Mouse (Mus musculus) granulocyte monocyte progenitor cell, adult 5-6 weeks (primary cell): ENCODE data around the gene Mchr1. TPM values are rescaled to one million over a fixed set of nuclear protein-coding genes. Genes with fewer than 3 reads are reported as not detected.

ENCODE experiments used
- ATAC-seq: replicated peaks from 2 replicates; pipeline ENCODE4 v1.8.0; 2016; ENCODE audit warnings: mild to moderate bottlenecking, moderate TSS enrichment, inconsistent platforms; ENCODE audit not compliant: poor library complexity, severe bottlenecking
- total RNA-seq, 2 experiments: library from RNA; stranded (forward) in 1 of 2; stranded (reverse) in 1 of 2; fragments of 200-712, 200-1000 nt in 1 of 2; fragments of >200 nt in 1 of 2; fragmentation: Nextera tagmentation in 1 of 2; gene quantifications; 2 replicates each; pipeline ENCODE4 v1.2.3; 2014 to 2017

The Mchr1 gene
- total RNA-seq, 2 experiments from 2014 or later: not detected

DNA sequence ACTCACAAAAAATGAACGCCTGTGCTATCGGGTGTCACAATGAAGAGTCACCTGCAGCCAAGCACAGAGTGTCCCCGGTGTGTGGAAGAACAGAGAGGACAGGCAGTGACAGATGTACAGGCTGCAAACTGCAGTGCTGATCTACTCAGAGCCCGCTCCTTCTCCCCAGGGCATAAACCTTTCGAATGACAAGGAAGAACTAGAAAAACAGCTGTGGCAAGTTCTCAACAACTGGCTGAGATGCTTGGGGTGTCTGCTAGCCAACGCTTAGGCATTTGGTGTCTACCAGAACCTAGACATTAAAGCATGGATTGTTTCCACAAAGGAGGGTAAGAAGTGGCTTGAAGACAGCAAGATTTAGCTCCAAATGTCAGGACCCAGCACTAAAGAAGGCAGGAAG lies 9.6 kb upstream of the Mchr1 start:
- ATAC-seq: no peak

GRCm38 (mm10) chr15:81226796-81227195 lies 8.5 kb upstream of the Mchr1 start:
- no peak for ATAC-seq

GRCm38 (mm10) chr15:81227275-81227674 lies 8.0 kb upstream of the Mchr1 start:
- no peak for ATAC-seq

DNA sequence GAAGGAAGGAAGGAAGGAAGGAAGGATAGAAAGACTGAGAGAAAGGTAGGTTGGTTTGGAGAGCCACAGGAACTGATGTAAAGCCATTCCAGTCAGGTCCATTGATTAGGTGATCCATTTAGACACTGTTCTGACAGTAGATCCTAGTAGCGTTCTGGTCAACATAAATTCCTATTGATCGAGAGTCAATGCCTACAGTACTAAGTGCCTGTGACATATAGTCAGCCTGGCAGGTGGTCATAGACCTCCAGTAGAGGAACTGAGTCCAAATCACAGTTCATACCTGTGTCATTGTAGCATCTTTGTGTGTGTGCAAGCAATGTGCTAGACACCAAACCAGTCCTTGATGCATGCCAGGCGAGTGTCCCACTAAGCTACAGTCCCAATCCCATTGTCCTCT lies 7.0 kb upstream of the Mchr1 start:
- no peak for ATAC-seq

DNA sequence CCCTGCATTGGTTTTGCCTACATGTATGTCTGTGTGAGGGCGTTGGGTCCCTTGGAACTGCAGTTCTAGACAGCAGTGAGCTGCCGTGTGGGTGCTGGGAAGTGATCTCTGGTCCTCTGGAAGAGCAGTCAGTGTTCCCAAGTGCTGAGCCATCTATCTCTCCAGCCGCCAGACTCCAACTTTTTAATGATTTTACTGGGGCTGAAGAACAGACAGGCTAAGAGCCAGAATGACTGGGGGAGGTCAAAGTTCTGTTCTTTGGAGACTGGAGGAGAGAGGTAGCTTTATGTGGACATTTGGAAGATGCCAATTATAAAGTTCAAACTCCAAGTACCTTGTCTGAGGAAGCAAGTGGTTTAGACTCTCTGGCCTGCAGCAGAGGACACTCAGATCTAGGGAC lies 5.5 kb upstream of the Mchr1 start:
- ATAC-seq: no peak

GRCm38 (mm10) chr15:81231325-81231724 lies 4.0 kb upstream of the Mchr1 start:
- no peak for ATAC-seq

GRCm38 (mm10) chr15:81236062-81236461 lies 763 bp downstream of the Mchr1 start:
- ATAC-seq: no peak

GRCm38 (mm10) chr15:81237471-81237870 lies 2.2 kb downstream of the Mchr1 start:
- no peak for ATAC-seq

DNA sequence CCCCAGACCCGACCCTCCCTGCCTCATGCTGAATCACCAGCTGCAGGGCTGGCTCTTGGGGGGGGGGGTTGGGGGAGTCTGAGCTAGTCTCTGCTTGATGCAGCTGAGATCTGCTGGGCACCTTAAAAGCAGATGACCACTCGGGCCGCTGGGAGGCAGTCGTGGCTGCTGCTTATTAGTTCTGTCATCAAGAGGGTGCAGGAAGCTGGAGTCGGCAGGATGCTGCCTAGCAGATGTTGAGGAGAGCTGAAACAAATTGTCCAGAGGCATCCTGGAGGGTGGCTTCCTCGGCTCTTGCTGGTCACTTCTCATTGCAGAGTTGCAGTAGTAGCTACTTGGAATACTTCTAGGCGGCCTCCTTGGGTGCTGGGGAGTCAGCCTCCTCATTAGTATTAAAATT lies 4.0 kb downstream of the Mchr1 start:
- no peak for ATAC-seq

DNA sequence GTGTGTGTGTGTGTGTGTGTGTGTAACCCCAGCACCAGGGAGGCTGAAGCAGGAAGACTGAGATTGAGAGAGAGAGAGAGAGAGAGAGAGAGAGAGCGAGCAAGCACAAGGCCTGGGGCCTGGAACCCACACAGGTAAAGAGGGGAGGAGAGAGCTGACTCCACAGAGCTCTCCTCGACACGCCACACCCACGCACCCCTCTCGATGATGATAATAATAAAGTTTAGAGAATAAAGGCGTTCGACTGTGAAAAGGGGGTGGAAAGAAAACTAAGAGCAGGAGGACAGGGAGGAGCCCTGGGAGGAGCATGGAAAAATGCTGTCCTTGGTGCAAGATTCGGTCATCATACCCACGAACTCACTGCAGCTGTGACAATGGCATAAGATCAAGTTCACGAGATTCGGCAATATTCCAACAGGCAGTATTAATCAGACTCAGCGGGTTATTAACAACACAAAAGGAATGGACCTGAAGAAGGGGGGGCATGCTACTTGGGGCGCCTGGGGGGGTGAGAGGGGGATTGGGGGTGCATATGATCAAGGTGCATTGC lies 4.6 kb downstream of the Mchr1 start:
- ATAC-seq: no peak

- ATAC-seq: no peak
Observed at GRCm38 (mm10) chr15:81246890-81247289, 11.6 kb downstream of the Mchr1 start.

DNA sequence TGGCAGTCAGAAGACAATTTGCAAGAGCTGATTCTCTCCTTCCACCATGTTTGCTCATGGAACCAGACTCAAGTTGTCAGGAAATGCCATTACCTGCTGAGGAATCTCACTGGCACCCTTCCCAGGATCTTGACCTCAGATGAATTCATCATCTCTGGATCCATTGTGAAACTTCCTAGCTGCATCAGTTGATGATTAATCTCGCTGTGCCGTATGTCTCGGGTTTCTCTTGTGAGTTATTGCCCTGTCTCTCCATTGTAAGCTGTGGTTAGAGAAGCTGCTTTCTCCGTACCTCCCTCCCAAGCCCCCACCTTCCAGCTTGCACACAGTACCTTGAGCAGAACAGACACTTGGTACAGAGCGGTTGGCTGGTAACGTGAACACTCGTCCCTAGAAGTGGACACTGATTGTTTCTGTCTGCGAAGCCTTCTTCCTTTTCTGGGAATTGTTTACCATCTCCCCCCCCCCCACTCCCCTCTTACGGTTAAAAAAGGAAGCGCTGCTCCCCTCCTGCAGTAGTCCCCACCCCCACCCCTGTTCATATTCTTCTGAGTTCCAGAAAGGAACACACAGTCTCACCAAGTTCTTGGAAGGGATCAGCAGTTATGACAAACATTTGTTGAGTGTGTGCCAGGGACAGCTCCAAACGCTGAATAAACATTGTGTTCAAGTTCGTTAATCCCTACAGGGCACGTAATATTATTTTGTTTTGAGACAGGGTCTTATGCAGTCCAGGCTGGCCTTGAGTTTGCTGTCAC lies 12.5 kb downstream of the Mchr1 start:
- ATAC-seq: peak; percentile 30; the same call in 1 of the 2 replicates

DNA sequence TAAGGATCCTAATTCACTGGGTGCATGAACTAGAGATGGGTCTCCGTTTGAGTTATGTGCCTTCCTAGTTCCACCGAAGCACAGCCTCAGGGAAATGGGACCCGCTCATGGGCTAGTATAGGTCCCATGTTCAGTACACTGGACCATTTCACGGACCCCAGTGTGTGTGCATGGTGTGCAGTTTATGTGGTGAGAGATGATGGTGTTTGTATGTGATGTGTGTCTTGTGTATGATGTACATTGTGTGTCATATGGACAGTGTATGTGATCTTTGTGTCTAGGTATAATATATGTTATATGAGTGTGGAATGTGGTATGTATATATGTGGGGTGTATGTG lies 13.0 kb downstream of the Mchr1 start:
- ATAC-seq: no peak

DNA sequence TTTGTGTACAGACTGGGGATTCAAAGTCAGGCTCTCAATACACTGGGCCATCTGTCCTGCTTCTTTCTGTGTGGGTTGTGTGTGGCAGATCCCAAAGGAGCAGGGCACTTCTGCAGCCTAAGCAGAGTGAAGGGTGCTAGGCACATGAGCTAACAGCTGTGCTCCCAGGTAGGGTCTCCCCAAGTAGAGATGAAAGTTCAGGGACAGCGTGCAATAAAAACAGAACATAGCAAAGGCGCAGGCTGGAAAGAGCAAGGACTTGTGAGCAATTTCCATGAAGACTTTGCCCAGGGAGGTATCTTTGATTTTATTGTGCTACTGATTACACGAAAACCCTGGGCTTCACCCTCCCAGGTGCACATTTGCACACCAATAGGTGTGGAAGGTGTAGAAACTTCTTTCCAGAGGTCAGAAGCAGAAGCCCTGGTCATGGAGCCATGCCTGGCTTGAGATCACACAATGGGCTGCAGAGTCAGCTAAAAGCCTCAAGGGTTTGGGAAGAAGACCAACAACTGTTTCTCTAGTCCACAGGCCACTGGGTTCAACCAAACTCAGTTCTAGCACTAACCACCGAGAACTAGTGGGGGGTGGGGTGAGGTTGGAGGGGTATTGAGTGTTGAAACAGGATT lies 13.8 kb downstream of the Mchr1 start:
- no peak for ATAC-seq

- ATAC-seq: no peak
Observed at GRCm38 (mm10) chr15:81252626-81253174, 17.4 kb downstream of the Mchr1 start.

DNA sequence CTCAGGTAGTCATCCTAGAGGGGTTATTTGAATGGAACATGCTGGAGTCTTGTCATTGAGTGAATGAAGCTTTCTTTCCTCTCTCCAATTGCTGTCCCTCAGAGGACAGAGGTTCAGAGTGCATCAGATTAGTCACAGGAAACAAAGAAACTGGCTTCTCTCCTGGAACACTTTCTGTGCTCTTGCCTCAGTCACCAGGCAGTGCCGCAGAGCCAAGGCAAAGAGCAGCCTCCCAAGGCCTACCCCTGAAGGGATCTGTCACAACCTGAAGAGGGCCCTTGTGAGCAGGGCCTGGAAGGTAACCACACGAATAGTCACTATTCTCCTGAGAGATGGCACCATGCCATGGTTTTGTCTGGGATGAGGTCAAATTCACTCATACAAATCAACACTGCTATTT lies 18.3 kb downstream of the Mchr1 start:
- ATAC-seq: no peak

GRCm38 (mm10) chr15:81254113-81254640 lies 18.9 kb downstream of the Mchr1 start:
- no peak for ATAC-seq

- no peak for ATAC-seq
Observed at GRCm38 (mm10) chr15:81255063-81255462, 19.8 kb downstream of the Mchr1 start.

DNA sequence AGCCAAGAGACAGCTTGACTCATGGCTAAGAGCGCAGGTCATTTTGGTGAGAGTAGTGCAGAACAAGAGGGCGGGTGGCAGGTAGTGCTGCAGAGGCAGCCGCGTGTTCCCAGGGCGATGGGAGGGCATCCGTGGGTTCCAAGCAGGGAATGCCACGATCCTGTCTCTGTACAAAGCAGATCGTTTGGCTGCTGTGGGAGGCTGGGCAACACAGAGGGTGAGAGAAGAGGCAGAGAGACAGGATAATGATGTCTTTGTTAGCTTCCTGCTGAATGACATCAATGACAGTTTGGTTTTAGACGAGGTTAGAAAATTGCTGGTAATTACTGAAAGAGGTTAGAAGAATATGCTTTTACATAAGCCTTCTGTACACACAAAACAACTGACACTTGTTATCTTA lies 23.0 kb downstream of the Mchr1 start:
- no peak for ATAC-seq

DNA sequence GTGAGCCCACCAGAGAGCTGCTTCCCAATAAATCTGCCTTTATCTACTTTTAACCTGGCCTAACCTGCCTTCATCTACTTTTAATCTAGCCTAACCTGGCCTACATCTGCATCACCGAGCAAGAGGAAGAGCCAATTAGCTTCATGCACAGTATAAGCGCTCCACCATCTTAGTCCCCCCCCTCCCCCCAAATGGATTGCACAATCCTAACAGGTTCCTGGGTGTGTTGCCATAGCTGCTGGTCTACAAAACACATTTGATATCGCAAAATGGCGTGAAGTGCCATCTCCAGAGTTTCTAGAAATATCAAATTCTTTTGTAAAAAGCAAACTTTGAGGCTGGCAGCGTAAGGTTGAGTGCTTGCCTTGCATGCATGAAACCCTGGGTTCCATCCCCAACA lies 24.0 kb downstream of the Mchr1 start:
- ATAC-seq: no peak

- no peak for ATAC-seq
Observed at GRCm38 (mm10) chr15:81260208-81260607, 24.9 kb downstream of the Mchr1 start.
